ENCODE assay signal across 9 mouse cellular contexts in the genomic region with DNA sequence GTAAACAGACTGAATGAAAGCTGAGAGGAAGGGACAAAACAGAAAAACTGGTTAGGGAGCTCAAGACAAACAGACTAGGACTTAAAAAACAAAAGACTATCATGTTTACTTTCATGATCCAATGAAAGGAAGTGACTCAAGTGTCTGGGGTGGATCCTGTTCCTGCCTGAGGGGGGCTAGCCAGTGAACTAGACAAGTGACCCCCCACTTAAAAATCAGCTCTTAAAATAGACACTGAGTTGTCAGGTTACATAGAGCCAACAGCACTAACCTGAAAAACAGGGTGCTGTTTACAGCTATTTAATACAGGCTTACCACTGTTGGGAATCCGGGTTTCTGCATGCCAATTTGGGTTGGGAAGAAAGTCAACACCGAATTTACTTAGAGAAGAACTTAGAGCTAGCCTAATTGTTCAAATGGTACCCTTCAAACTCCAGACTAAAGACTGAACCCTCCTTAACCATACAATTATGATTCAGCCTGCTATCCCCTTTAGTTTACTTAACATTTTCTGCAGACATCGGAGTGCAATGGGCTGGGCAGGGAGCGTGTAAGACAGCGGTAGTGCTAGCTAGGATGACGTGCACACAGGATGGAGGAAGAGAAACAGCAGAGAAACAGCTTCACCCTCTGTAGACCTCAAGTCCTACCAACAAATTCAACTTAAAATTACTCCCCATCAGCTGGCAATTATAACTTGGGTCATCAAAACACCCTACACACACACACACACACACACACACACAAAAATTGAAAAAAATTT. TPM values are rescaled to one million over a fixed set of nuclear protein-coding genes. Genes with fewer than 3 reads are reported as not detected.
DNase-seq lines count a peak whose midpoint lies in the region; ATAC-seq lines count a peak whose summit lies in the region.
"Had no signal": no experiment of that assay in that cellular context is flagged by ENCODE, and none has a peak within 500 bp of the region (broad histone marks: within the 10 kb centered on the region; RNA-seq: fewer than 3 reads in every experiment).

No protein-coding gene starts in this region.

- peaks cover 48% of the 10 kb centered on the region for H3K4me1 ChIP-seq in kidney, embryonic 16.5 days (ENCODE audit: insufficient read depth, low read length)
- H3K4me1 ChIP-seq in hindbrain, embryonic 13.5 days (replicated peaks) = peaks cover 34% of the 10 kb centered on the region

- peak overlapping the region; percentile 77 for H3K4me2 ChIP-seq in kidney, embryonic 16.5 days (replicated peaks; ENCODE audit: low read depth, low read length)
- H3K4me2 ChIP-seq in hindbrain, embryonic 13.5 days = peak overlapping the region; percentile 91

- H3K27me3 ChIP-seq in kidney, embryonic 16.5 days (ENCODE audit: insufficient read depth, low read length) = no peaks in the 10 kb centered on the region
- H3K27me3 ChIP-seq in hindbrain, embryonic 13.5 days = no peaks in the 10 kb centered on the region
- H3K27me3 ChIP-seq: forebrain, embryonic 15.5 days had no signal

- 0 out of 2 replicates have a peak overlapping the region, but pooled peaks have one; percentile 26 for H3K27ac ChIP-seq in kidney, embryonic 16.5 days (ENCODE audit: low read length)
- H3K27ac ChIP-seq in hindbrain, embryonic 13.5 days = no peak overlapping the region
- H3K27ac ChIP-seq: forebrain, embryonic 15.5 days had no signal

- H3K36me3 ChIP-seq in kidney, embryonic 16.5 days (ENCODE audit: insufficient read depth, low read length) = peaks cover 9% of the 10 kb centered on the region
- peaks cover 8% of the 10 kb centered on the region; the same call in 1 of the 2 replicates for H3K36me3 ChIP-seq in hindbrain, embryonic 13.5 days

- no peak overlapping the region; the same call in 1 of the 2 replicates for H3K9ac ChIP-seq in kidney, embryonic 16.5 days (replicated peaks; ENCODE audit: low read length)
- H3K9ac ChIP-seq in hindbrain, embryonic 13.5 days = no peak overlapping the region

- ATAC-seq in kidney, embryonic 16.5 days (ENCODE audit: low FRiP score, low TSS enrichment) = no peak
- ATAC-seq in hindbrain, embryonic 13.5 days (ENCODE audit: low FRiP score) = no peak
- ATAC-seq: forebrain, embryonic 15.5 days had no signal

- no peak for DNase-seq in kidney, adult 9 months
- DNase-seq in T-cell, adult 2 months (ENCODE audit: low spot score) = peak; percentile 24
- peak; percentile 52 for DNase-seq in lung, postnatal 36 days
- DNase-seq in cerebellum, postnatal 25 days = no peak
- no peak for DNase-seq in left cerebral cortex, adult 8-10 months (ENCODE audit: low spot score in 2 of 2)
- DNase-seq in left cerebral cortex, adult 18-20 months (ENCODE audit: low spot score in 2 of 2) = no peak

- 60% methylated on average over 6 of the region's 6 CpGs for WGBS in kidney, embryonic 16.5 days
- 78% methylated on average over 6 of the region's 6 CpGs for WGBS in hindbrain, embryonic 13.5 days

- H3K4me3 ChIP-seq in kidney, embryonic 16.5 days (ENCODE audit: low read length) = peak overlapping the region; percentile 98; the same call in 1 of the 2 replicates
- H3K4me3 ChIP-seq in hindbrain, embryonic 13.5 days = no peak overlapping the region

- no peaks in the 10 kb centered on the region for H3K9me3 ChIP-seq in kidney, embryonic 16.5 days (ENCODE audit: low read length)
- H3K9me3 ChIP-seq in hindbrain, embryonic 13.5 days = no peaks in the 10 kb centered on the region
- H3K9me3 ChIP-seq: forebrain, embryonic 15.5 days had no signal

RNA-seq across cellular contexts. Expression of a gene that starts 2.3 kb away (rescaled TPM):
- polyA plus RNA-seq in kidney, embryonic 16.5 days (2015; fragmentation: Nextera tagmentation; extraction: Ambion mirVana) = 19.1 and 20.9 TPM in 2 replicates
- 14.9 and 16.0 TPM in 2 replicates for polyA plus RNA-seq in hindbrain, embryonic 13.5 days (2015; fragmentation: Nextera tagmentation; extraction: Ambion mirVana)
- total RNA-seq in left cerebral cortex, adult 8-10 months (2022) = 10 to 100 TPM; 40.6 to 44.3 (median 42.9) TPM
- 10 to 100 TPM; 45.8 to 50.9 TPM for total RNA-seq in left cerebral cortex, adult 18-20 months (2021)

RNA-seq across cellular contexts. Expression of a gene that starts 25.5 kb away (rescaled TPM):
- polyA plus RNA-seq in kidney, embryonic 16.5 days (2015; fragmentation: Nextera tagmentation; extraction: Ambion mirVana) = 1.7 and 2.0 TPM in 2 replicates
- not detected in 2 replicates for polyA plus RNA-seq in hindbrain, embryonic 13.5 days (2015; fragmentation: Nextera tagmentation; extraction: Ambion mirVana)
- 1 to 10 TPM; 1.2 to 3.1 (median 1.8) TPM for total RNA-seq in left cerebral cortex, adult 8-10 months (2022)
- total RNA-seq in left cerebral cortex, adult 18-20 months (2021) = 1 to 10 TPM; 2.8 to 3.3 TPM
- polyA plus RNA-seq: forebrain, embryonic 15.5 days had no signal

RNA-seq across cellular contexts. Expression of a gene that starts 35.5 kb away (rescaled TPM):
- 0.62 TPM in 1 of 2 replicates, not detected in the other for polyA plus RNA-seq in kidney, embryonic 16.5 days (2015; fragmentation: Nextera tagmentation; extraction: Ambion mirVana)
- 0.44 and 2.8 TPM in 2 replicates for polyA plus RNA-seq in hindbrain, embryonic 13.5 days (2015; fragmentation: Nextera tagmentation; extraction: Ambion mirVana)
- 1 to 10 TPM in 3 of 4 experiments, not detected in 1; 2.3 to 2.6 (median 2.3) TPM for total RNA-seq in left cerebral cortex, adult 8-10 months (2022)
- total RNA-seq in left cerebral cortex, adult 18-20 months (2021) = not detected
- polyA plus RNA-seq: forebrain, embryonic 15.5 days had no signal

RNA-seq across cellular contexts. Expression of a gene that starts 56.2 kb away (rescaled TPM):
- polyA plus RNA-seq in kidney, embryonic 16.5 days (2015; fragmentation: Nextera tagmentation; extraction: Ambion mirVana) = 6.4 TPM in 2 replicates
- polyA plus RNA-seq in hindbrain, embryonic 13.5 days (2015; fragmentation: Nextera tagmentation; extraction: Ambion mirVana) = 6.9 and 8.2 TPM in 2 replicates
- total RNA-seq in left cerebral cortex, adult 8-10 months (2022) = 100 to 1,000 TPM; 103 to 120 (median 107) TPM
- 10 to 100 TPM; 94.6 to 96.9 TPM for total RNA-seq in left cerebral cortex, adult 18-20 months (2021)

Comparison
In these comparisons a context has a peak if more than half of its experiments do, and no peak if none do; other contexts are left out.
1. DNase-seq: peak in T-cell, adult 2 months (single experiment) and lung, postnatal 36 days (single experiment); none in kidney, adult 9 months (single experiment), cerebellum, postnatal 25 days (0 of 2), left cerebral cortex, adult 8-10 months (0 of 2) and left cerebral cortex, adult 18-20 months (0 of 2).